Comparison of ENCODE assay signal across 13 mouse cellular contexts in genomic region chr2:173456083-173456482, GRCm38 (mm10).
DNase-seq lines count a peak whose midpoint lies in the region; ATAC-seq and TF ChIP-seq lines count a peak whose summit lies in the region.
"Had no signal": no experiment of that assay in that cellular context is flagged by ENCODE, and none has a peak within 500 bp of the region (broad histone marks: within the 10 kb centered on the region; RNA-seq: fewer than 3 reads in every experiment).

No protein-coding gene starts in this region.

- no peaks in the 10 kb centered on the region for H3K36me3 ChIP-seq in liver, postnatal 0 days (replicated peaks; ENCODE audit: insufficient read depth, low read length)
- H3K36me3 ChIP-seq in liver, embryonic 12.5 days = no peaks in the 10 kb centered on the region
- H3K36me3 ChIP-seq in thymus, adult 2 months (ENCODE audit: control insufficient read depth, insufficient read depth, low read length) = no peaks in the 10 kb centered on the region
- H3K36me3 ChIP-seq: forebrain, embryonic 10.5 days had no signal

- TF ChIP-seq CTCF in gastrocnemius, adult 2 months (IDR thresholded peaks at IDR 0.05) = peak; percentile 36; the same call in 1 of the 2 replicates
- peak; percentile 19 for TF ChIP-seq CTCF in liver, postnatal 0 days (IDR thresholded peaks at IDR 0.05; ENCODE audit: low read depth)
- peak; percentile 16; the same call in 1 of the 2 replicates for TF ChIP-seq CTCF in thymus, adult 2 months (IDR thresholded peaks at IDR 0.05; ENCODE audit: borderline replicate concordance, control insufficient read depth, extremely low read depth, insufficient read depth, low read length, poor library complexity)

- WGBS in liver, postnatal 0 days (ENCODE audit: insufficient replicate concordance) = 73% methylated on average over 7 of the region's 7 CpGs
- 66% methylated on average over 7 of the region's 7 CpGs for WGBS in liver, embryonic 12.5 days (ENCODE audit: insufficient replicate concordance)
- 91% methylated on average over 7 of the region's 7 CpGs for WGBS in thymus, adult 2 months

- no peak for TF ChIP-seq EP300 in liver, postnatal 0 days (IDR thresholded peaks at IDR 0.05; ENCODE audit: low read depth)

- no peak overlapping the region for H3K4me3 ChIP-seq in gastrocnemius, adult 2 months
- H3K4me3 ChIP-seq in liver, postnatal 0 days (ENCODE audit: low read depth, low read length) = no peak overlapping the region
- H3K4me3 ChIP-seq in liver, embryonic 12.5 days = no peak overlapping the region
- H3K4me3 ChIP-seq in thymus, adult 2 months (ENCODE audit: control insufficient read depth, insufficient read depth, low read length) = no peak overlapping the region
- H3K4me3 ChIP-seq: forebrain, embryonic 10.5 days; megakaryocyte, embryonic 14.5 days had no signal

- intact Hi-C loops in gastrocnemius, adult 2 months (cut with DNase I) = loop anchor here (10.0 kb wide), 1 partner anchor 351 kb away; no protein-coding TSS in a partner anchor
- intact Hi-C loops in left cerebral cortex, postnatal 14 days (cut with DNase I) = no loop called here

- H3K27me3 ChIP-seq in liver, postnatal 0 days (ENCODE audit: insufficient read depth, low read length) = no peaks in the 10 kb centered on the region
- H3K27me3 ChIP-seq in liver, embryonic 12.5 days (replicated peaks) = no peaks in the 10 kb centered on the region
- no peaks in the 10 kb centered on the region for H3K27me3 ChIP-seq in thymus, adult 2 months (ENCODE audit: control insufficient read depth, insufficient read depth, low read length)

- TF ChIP-seq POLR2A in thymus, adult 2 months (IDR thresholded peaks at IDR 0.05; ENCODE audit: control insufficient read depth, extremely low read depth, insufficient read depth, low read length, poor library complexity) = no peak

- H3K9ac ChIP-seq in liver, postnatal 0 days (replicated peaks) = no peak overlapping the region
- no peak overlapping the region for H3K9ac ChIP-seq in liver, embryonic 12.5 days

- no peak for DNase-seq in gastrocnemius, adult 2 months
- no peak for DNase-seq in gastrocnemius, adult 8-10 months (ENCODE audit: low spot score in 2 of 2)
- DNase-seq in liver, postnatal 0 days = peak; percentile 14
- peak; percentile 34 for DNase-seq in NIH3T3 (ENCODE audit: low read depth)
- no peak for DNase-seq in thymus, adult 2 months
- no peak for DNase-seq in left cerebral cortex, postnatal 14 days (ENCODE audit: low spot score in 2 of 2)
- no peak for DNase-seq in gastrocnemius, postnatal 25 days
- DNase-seq: B cell, adult 2 months had no signal

- H3K4me2 ChIP-seq in liver, postnatal 0 days (ENCODE audit: low read depth, low read length) = no peak overlapping the region
- H3K4me2 ChIP-seq in liver, embryonic 12.5 days = no peak overlapping the region
- H3K4me2 ChIP-seq: heart, embryonic 11.5 days had no signal

- no peak overlapping the region for H3K27ac ChIP-seq in gastrocnemius, adult 2 months
- no peak overlapping the region for H3K27ac ChIP-seq in liver, postnatal 0 days (ENCODE audit: low read depth)
- no peak overlapping the region for H3K27ac ChIP-seq in liver, embryonic 12.5 days
- H3K27ac ChIP-seq in thymus, adult 2 months (ENCODE audit: control insufficient read depth, insufficient read depth, low read length) = peak overlapping the region; percentile 78
- H3K27ac ChIP-seq: forebrain, embryonic 10.5 days had no signal

- no peaks in the 10 kb centered on the region for H3K4me1 ChIP-seq in liver, postnatal 0 days (ENCODE audit: insufficient read depth)
- H3K4me1 ChIP-seq in liver, embryonic 12.5 days = no peaks in the 10 kb centered on the region
- peaks cover 33% of the 10 kb centered on the region for H3K4me1 ChIP-seq in thymus, adult 2 months (replicated peaks; ENCODE audit: control insufficient read depth, insufficient read depth, low read length)
- H3K4me1 ChIP-seq: forebrain, embryonic 10.5 days had no signal

- peaks cover 3% of the 10 kb centered on the region for H3K9me3 ChIP-seq in liver, postnatal 0 days (ENCODE audit: low read length)
- H3K9me3 ChIP-seq in liver, embryonic 12.5 days (replicated peaks) = 0 out of 2 replicates have a peak, but pooled peaks cover 12% of the 10 kb centered on the region

- no peak for ATAC-seq in liver, postnatal 0 days
- ATAC-seq in liver, embryonic 12.5 days = no peak
- ATAC-seq: inflammation-experienced regulatory T-cells, adult 6 months had no signal

Comparison
In these comparisons a context has a peak if more than half of its experiments do, and no peak if none do; other contexts are left out.
1. DNase-seq: peak in liver, postnatal 0 days (single experiment) and NIH3T3 (single experiment); none in gastrocnemius, adult 2 months (single experiment), gastrocnemius, adult 8-10 months (0 of 2), thymus, adult 2 months (single experiment), left cerebral cortex, postnatal 14 days (0 of 2) and gastrocnemius, postnatal 25 days (single experiment).
2. Peak in every context shown above with its lines, with median percentiles within 50 percentile points of each other: CTCF ChIP-seq.